Mouse (Mus musculus) erythroblast, embryonic 14.5 days (primary cell): ENCODE results near the gene Tenm4. TPM values are rescaled to one million over a fixed set of nuclear protein-coding genes. Genes with fewer than 3 reads are reported as not detected.

Experiments
- H3K27me3 ChIP-seq: 2 replicates; pipeline ENCODE4 v1.6.1; 2012; ENCODE audit warnings: inconsistent platforms; ENCODE audit not compliant: control insufficient read depth
- H3K36me3 ChIP-seq: 2 replicates; pipeline ENCODE4 v1.6.1; 2012; ENCODE audit warnings: mild to moderate bottlenecking, inconsistent platforms; ENCODE audit not compliant: control insufficient read depth
- H3K4me1 ChIP-seq: 2 replicates; pipeline ENCODE4 v1.6.1; 2012; ENCODE audit warnings: inconsistent platforms; ENCODE audit not compliant: control insufficient read depth
- H3K4me3 ChIP-seq: replicated peaks from 2 replicates; pipeline ENCODE3; 2012; ENCODE audit warnings: moderate library complexity, mild to moderate bottlenecking, inconsistent platforms
- H3K9me3 ChIP-seq: 2 replicates; pipeline ENCODE4 v1.6.1; 2012; ENCODE audit warnings: low read length, inconsistent platforms, mixed read lengths; ENCODE audit not compliant: control insufficient read depth
- GATA1 ChIP-seq: IDR thresholded peaks from 2 replicates; pipeline ENCODE4 v1.6.1; 2012; ENCODE audit warnings: low read length, inconsistent platforms, mixed read lengths
- TAL1 ChIP-seq: IDR thresholded peaks from 3 replicates; pipeline ENCODE4 v1.6.1; 2012; ENCODE audit warnings: low read length, inconsistent platforms, mixed read lengths
- polyA plus RNA-seq: library from polyadenylated mRNA; stranded (reverse); fragments of >175 nt; gene quantifications from 2 replicates; pipeline ENCODE4 v1.2.3, GENCODE M21; 2012

Gene Tenm4
- polyA plus RNA-seq, 1 experiment = not detected

DNA sequence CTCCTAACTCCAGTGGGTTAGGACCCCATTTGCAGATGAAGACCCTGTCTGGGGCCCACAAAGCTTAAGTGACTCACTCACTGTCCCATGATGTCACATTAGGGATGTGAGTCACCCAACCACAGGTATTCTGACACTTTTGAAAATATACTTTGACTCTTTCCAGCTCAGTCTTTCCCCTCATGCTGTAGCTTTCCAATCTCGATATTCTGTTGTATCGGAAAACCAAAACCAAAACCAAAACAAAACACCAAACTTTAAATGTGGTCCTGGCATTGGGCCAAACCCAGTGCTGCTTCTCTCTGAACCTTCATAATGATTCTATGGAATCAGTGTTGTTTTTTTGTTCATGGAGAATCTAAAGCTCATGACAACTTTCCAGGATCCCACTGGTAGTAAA is 536.1 kb downstream of the Tenm4 start:
- no peaks in the 10 kb centered on the region for H3K36me3 ChIP-seq
- no peak for TF ChIP-seq GATA1
- TF ChIP-seq TAL1 = no peak
- no peaks in the 10 kb centered on the region for H3K9me3 ChIP-seq
- peaks cover 2% of the 10 kb centered on the region; the same call in 1 of the 2 replicates for H3K27me3 ChIP-seq
- no peak overlapping the region for H3K4me3 ChIP-seq
- H3K4me1 ChIP-seq = peaks cover 41% of the 10 kb centered on the region

DNA sequence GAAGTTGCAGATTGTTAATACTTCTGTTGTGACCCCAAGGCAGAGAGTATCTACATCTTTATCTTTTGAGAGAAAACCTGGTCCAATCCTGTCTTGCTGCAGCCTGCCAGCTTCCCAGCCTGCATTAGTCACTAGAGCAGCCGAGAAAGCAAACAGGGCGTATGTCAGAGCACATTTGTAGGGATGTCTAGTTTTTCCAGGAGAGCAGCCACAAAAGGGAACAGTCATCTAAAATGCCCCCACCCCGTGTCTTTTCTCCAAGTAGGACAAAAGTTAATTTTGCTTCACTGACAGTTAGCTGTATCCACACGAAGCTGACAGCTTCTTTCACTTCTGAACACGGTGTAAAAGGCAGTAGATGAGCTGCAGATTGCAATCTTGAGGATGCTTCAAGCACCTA is 537.0 kb downstream of the Tenm4 start:
- no peak overlapping the region for H3K4me3 ChIP-seq
- H3K36me3 ChIP-seq = no peaks in the 10 kb centered on the region
- peaks cover 2% of the 10 kb centered on the region; the same call in 1 of the 2 replicates for H3K27me3 ChIP-seq
- no peak for TF ChIP-seq TAL1
- TF ChIP-seq GATA1 = no peak
- no peaks in the 10 kb centered on the region for H3K9me3 ChIP-seq
- peaks cover 35% of the 10 kb centered on the region for H3K4me1 ChIP-seq

DNA sequence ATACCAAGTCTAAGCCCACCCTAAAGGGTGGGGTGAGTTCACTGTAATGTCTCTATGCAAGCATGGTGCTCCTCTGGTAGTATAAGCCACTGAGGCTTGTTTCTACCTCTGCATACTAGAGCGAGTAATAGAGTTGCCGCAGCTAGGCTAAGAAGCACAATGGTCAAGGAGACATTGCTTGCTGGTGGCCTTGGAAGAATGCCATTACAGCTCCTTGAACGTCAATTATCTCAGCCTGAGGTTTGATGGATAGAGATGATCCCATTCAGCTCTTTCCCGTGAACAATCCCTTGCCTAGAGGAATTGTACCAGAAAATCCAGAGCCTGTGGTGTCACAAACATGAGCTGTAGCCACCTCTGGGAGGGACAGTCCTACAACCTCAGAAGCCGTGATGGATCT is 537.5 kb downstream of the Tenm4 start:
- no peaks in the 10 kb centered on the region for H3K9me3 ChIP-seq
- H3K4me1 ChIP-seq = peaks cover 34% of the 10 kb centered on the region
- H3K4me3 ChIP-seq = no peak overlapping the region
- no peak for TF ChIP-seq TAL1
- no peak for TF ChIP-seq GATA1
- peaks cover 2% of the 10 kb centered on the region; the same call in 1 of the 2 replicates for H3K27me3 ChIP-seq
- H3K36me3 ChIP-seq = no peaks in the 10 kb centered on the region

DNA sequence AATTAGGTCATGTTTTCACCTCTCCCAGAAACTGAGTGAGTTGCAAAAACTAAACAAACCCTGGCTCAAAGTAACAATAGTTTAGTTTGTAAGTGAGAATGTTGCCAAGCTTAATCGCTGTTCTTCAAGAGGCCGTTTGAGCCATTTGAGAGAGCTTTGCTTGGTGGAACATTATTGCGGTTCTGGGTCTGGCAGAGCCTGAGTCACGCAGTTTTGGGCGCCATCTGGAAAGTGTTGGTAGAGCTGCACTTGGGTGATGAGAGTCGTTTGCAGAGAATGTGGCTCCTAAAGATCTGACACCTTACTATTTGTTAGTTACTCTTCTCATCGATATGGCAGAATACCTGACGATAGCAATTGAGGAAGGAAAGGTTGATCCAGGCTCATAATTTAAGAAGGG is 537.9 kb downstream of the Tenm4 start:
- no peaks in the 10 kb centered on the region for H3K9me3 ChIP-seq
- no peak for TF ChIP-seq TAL1
- TF ChIP-seq GATA1 = no peak
- no peaks in the 10 kb centered on the region for H3K36me3 ChIP-seq
- H3K27me3 ChIP-seq = peaks cover 1% of the 10 kb centered on the region; the same call in 1 of the 2 replicates
- peaks cover 33% of the 10 kb centered on the region for H3K4me1 ChIP-seq
- H3K4me3 ChIP-seq = no peak overlapping the region

DNA sequence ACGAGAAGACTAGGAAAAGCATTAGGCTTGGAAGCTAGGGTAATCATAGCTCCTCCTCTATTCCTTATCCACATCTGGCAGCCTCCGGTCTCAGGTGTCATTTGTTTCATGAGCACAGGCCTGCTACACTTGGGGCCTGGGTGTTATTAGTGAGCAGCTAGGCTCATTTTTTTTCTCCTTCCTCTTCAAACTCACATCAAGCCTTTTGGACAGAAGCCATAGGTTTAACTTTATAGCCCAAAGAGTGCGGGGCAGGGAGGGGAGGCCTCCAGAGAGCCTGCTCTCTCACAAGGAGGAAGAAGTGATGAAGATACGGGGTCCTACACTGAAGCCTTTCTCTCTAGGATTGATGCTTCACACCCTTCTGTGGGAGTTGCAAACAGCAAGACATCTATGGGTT is 538.8 kb downstream of the Tenm4 start:
- H3K36me3 ChIP-seq = no peaks in the 10 kb centered on the region
- H3K4me1 ChIP-seq = peaks cover 23% of the 10 kb centered on the region

DNA sequence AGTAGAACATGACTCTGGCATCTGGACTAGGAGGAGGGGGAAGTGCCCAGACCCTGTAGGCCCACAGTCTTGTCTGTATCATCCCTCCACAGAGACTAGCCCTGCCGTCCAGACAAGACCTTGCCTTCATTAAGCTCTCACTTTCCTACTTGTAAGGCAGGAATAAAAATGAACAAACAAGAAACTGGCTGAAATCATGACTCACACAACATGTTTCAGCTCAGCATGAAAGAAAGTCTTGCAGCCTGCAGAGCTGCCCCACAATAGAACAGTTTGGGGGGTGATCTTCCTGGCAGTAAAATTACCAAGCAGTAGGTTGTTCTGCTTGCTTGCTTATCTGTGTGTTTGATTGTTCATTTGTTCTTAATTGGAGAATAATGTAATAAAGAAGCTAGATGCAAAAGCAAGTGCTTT is 539.6 kb downstream of the Tenm4 start:
- no peaks in the 10 kb centered on the region for H3K36me3 ChIP-seq
- no peaks in the 10 kb centered on the region for H3K27me3 ChIP-seq
- H3K9me3 ChIP-seq = no peaks in the 10 kb centered on the region
- peaks cover 16% of the 10 kb centered on the region for H3K4me1 ChIP-seq
- no peak overlapping the region for H3K4me3 ChIP-seq
- TF ChIP-seq GATA1 (no peak), TAL1 (no peak)

More for the DNA sequence above, 538.8 kb downstream of the Tenm4 start:
- H3K9me3 ChIP-seq = no peaks in the 10 kb centered on the region
- no peak overlapping the region for H3K4me3 ChIP-seq
- no peaks in the 10 kb centered on the region for H3K27me3 ChIP-seq
- TF ChIP-seq GATA1 (no peak), TAL1 (no peak)

DNA sequence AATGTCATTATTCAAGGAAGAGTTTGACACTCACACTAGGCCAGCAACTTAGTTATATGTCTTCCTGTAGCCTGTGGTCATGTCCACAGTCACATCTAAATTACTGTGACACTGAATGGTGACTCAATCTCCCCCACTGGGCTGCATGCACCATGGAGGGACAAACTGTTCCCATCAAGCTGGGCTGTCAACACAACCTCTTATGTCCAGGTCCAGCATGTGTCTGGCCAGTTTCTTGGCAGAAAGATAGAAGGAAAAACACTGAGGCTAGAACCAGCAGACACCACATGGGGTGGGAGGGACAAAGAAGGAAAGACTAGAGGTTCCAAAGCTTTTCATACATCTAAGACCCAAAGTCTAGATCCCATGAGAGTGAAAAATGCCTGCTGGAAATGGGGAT is 541.8 kb downstream of the Tenm4 start:
- Histone ChIP-seq H3K36me3 (no peaks in the 10 kb centered on the region), H3K4me3 (no peak overlapping the region), H3K9me3 (no peaks in the 10 kb centered on the region), H3K4me1 (no peaks in the 10 kb centered on the region), H3K27me3 (no peaks in the 10 kb centered on the region)
- no peak for TF ChIP-seq TAL1
- TF ChIP-seq GATA1 = no peak

DNA sequence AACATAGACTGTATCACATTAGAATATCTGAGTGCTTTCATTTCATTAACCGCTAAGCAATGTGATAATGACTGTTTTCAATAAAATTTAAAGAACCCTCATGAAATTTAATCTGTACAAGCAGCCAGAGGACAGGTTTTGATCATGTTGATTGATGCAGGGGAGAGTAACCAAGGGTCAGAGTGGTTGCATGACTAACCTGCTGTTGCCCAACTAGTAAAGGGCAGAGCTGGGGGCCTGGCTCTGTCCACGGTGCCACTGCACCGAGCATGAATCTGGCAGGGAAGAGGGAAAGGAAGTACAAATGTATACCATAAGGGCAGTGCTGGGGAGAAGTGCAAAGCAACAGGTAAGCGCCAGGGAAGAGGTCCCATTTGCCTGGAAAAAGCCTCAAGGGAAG is 545.9 kb downstream of the Tenm4 start:
- Histone ChIP-seq H3K4me1 (no peaks in the 10 kb centered on the region), H3K4me3 (no peak overlapping the region), H3K36me3 (no peaks in the 10 kb centered on the region), H3K9me3 (no peaks in the 10 kb centered on the region), H3K27me3 (no peaks in the 10 kb centered on the region)
- TF ChIP-seq GATA1 = no peak
- no peak for TF ChIP-seq TAL1

DNA sequence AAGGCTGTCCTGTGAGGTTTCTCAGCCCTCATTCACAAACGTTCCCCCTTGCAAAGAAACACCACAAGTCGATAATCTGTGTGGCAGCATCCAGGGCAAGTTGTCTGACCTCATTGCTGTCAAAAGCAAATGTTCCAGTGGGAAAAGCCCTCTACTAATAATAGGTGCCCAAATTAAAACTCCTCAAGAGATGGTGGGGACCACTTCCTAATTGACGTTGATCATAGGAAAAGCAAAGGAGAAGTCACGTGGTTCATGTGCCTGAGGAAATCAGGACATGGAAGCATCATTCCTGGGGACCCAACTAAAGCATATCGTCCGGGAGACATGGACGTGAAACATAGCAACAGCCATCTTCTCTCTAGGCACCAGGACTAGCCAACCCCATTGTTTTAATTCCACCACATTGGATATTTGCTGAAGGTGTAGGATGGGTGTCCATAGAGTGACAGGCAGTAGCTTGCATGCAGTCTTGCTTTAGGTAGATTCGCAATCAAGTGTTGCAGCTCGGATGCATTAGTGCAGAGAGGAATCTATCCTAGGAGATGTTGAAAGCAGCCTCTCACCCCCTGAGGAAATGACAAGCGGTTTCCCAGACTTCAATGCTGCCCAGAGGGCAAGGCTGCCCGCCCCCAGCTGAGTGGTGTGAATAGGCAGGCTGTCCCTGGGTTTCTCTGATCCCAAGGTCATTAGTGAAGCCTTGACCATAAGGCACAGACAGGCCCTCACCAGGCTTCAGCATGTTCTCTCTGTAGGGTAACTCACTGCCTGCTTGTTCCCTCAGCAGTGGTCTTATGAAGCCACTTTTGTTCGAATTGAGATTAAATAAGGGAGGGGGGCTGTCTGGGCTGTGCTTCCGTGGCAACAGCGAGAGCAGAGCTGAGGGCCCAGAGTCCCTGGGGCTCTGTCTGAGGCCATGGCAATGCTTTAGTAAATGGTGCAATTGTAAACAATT is 547.4 kb downstream of the Tenm4 start:
- H3K4me1 ChIP-seq = no peaks in the 10 kb centered on the region
- H3K4me3 ChIP-seq = no peak overlapping the region
- H3K9me3 ChIP-seq = no peaks in the 10 kb centered on the region
- TF ChIP-seq GATA1 (no peak), TAL1 (no peak)
- H3K27me3 ChIP-seq = no peaks in the 10 kb centered on the region
- H3K36me3 ChIP-seq = no peaks in the 10 kb centered on the region

DNA sequence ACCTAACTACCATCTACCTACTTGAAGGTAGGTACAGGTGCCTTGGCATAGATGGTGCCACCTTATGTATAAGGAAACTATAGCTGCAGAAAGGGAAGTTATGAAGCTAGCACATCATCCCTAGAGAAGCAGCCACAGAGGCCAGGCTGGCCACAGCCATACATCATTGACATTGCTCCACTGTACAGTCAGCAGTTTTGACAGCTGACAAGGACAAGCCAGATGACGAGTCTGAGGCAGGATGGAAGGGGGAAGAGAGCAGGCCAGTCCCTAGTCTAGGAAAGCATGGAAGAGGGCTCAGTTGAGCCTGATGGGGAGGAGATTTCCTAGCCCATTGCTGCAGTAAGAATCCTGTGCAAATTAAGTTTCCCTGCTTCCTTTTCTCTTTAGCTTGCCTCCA is 548.9 kb downstream of the Tenm4 start:
- no peaks in the 10 kb centered on the region for H3K27me3 ChIP-seq

More for the DNA sequence above, 548.9 kb downstream of the Tenm4 start:
- H3K9me3 ChIP-seq = no peaks in the 10 kb centered on the region
- TF ChIP-seq TAL1 (no peak), GATA1 (no peak)
- no peaks in the 10 kb centered on the region for H3K36me3 ChIP-seq
- H3K4me3 ChIP-seq = no peak overlapping the region
- H3K4me1 ChIP-seq = no peaks in the 10 kb centered on the region
